Mouse (Mus musculus): ENCODE measurements around the gene Sfrp4. TPM values are rescaled to one million over a fixed set of nuclear protein-coding genes. Genes with fewer than 3 reads are reported as not detected.

Sfrp4 gene
- polyA plus RNA-seq (2012; rRNA removed) = 786 and 1,058 TPM in 2 replicates

DNA sequence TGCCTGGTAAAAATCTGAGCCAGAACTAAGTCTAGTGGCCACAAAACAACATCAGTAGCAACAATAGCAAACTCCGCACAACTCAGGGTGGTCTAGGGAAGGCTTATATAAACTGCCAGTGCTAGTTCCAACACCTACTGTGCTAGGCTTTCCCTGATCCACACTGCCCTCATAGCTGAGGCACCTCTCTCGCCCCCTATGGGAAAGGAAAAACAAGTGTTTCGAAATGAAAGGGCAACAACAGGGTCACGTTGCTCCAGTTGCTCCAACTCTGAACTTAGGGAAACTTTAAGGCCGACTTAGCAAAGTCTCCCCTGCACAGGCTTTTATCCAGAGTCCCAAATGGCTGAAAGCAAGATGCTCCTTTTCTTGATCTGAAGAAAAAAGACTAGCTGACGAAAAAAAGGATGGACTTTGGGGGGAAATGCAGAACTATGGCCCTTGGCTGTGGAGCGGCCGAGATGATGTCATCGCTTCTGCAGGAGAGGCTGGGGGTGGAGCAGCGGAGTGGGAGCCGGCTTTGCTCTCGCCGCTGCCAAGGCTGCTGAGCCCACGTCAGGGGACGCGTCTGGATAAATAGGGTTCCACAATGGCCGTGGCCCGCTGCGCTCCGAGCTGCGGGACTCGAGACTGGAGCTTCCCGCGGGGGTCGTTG, at the start of gene Sfrp4:
Sfrp4 (plus strand) TSS at position 532 of the 655 bp plus-strand sequence.

DNA sequence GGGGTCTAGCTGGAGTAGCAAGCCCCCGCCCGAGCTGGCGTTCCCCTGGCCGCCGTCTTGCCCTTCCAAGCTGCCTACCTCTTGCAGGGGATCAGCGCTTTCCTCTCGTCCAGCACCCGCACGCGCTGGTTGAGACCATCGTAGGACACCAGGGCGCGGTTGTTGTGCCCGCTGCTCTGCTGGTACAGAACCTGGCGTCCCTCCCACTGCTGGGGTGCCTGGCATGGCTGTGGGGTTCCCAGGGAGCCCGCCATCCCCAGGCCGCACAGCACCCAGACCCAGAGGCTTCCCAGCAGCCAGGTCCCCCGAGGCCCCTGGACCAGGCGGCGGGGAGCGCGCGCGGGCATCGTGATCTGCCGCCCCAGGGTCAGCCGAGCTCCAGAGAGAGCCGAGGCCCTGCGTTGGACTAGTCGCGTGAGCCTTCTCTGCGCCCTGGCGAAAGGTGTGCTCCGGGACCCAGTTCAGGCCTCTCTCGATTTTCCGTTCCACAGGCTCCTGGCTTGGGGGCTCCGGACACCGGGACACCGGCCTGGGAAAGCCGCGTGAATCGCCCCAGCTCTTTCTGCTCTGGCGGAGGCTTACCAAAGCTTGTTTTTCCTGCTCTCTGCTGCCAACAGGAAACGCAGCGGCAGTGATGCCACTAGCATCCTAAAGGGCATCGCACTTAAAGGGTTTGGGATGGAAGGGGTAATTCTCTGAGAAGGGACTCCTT, 3.5 kb upstream of the Sfrp4 start, which contains the start of gene Epdr1:
Epdr1 (minus strand) TSS at position 712 of the 712 bp plus-strand sequence.

Other genes starting within 250 kb of the Sfrp4 start
- 16.0 and 16.4 TPM in 2 replicates for gene Stard3nl, start 227.3 kb upstream of the Sfrp4 start, polyA plus RNA-seq (2012; rRNA removed)
- 155 and 204 TPM in 2 replicates for gene Epdr1, start 3.2 kb upstream of the Sfrp4 start, polyA plus RNA-seq (2012; rRNA removed)
- not detected in 2 replicates for gene Nme8, start 74.7 kb downstream of the Sfrp4 start, polyA plus RNA-seq (2012; rRNA removed)
- gene Gpr141, start 201.2 kb downstream of the Sfrp4 start, polyA plus RNA-seq (2012; rRNA removed) = 0.31 and 0.62 TPM in 2 replicates

All from ovary, adult 2 months (tissue).